Mouse (Mus musculus): ENCODE measurements around the gene Setd5. TPM values are rescaled to one million over a fixed set of nuclear protein-coding genes. Genes with fewer than 3 reads are reported as not detected.

Gene Setd5
- polyA plus RNA-seq, 1 experiment from 2014 or later = 66.3 TPM

- 56% methylated on average over 9 of the region's 9 CpGs for WGBS
- Histone ChIP-seq H3K36me3 (ENCODE audit: control insufficient read depth, insufficient read depth, low read length) (no peaks in the 10 kb centered on the region), H3K9ac (ENCODE audit: low read length) (no peak overlapping the region), H3K4me2 (ENCODE audit: low read depth, low read length) (no peak overlapping the region), H3K27ac (ENCODE audit: low read length) (no peak overlapping the region), H3K4me3 (replicated peaks; ENCODE audit: low read length) (no peak overlapping the region), H3K4me1 (ENCODE audit: control insufficient read depth, insufficient read depth, low read length) (no peaks in the 10 kb centered on the region), H3K27me3 (ENCODE audit: control insufficient read depth, insufficient read depth, low read length) (no peaks in the 10 kb centered on the region), H3K9me3 (replicated peaks; ENCODE audit: control insufficient read depth, low read length) (no peaks in the 10 kb centered on the region)
- no peak for ATAC-seq (ENCODE audit: insufficient read depth, low FRiP score)
Observed at GRCm38 (mm10) chr6:113184163-113184562, 107.0 kb downstream of the Setd5 start.

GRCm38 (mm10) chr6:113184866-113185525, 107.8 kb downstream of the Setd5 start:
- WGBS = 71% methylated on average over 21 of the region's 21 CpGs

GRCm38 (mm10) chr6:113193765-113194460, 116.7 kb downstream of the Setd5 start:
- Histone ChIP-seq H3K4me3 (replicated peaks; ENCODE audit: low read length) (peak overlapping the region; percentile 47; the same call in 1 of the 2 replicates), H3K9me3 (replicated peaks; ENCODE audit: control insufficient read depth, low read length) (no peaks in the 10 kb centered on the region), H3K4me1 (ENCODE audit: control insufficient read depth, insufficient read depth, low read length) (peaks cover 7% of the 10 kb centered on the region), H3K36me3 (ENCODE audit: control insufficient read depth, insufficient read depth, low read length) (no peaks in the 10 kb centered on the region), H3K9ac (ENCODE audit: low read length) (no peak overlapping the region), H3K27me3 (ENCODE audit: control insufficient read depth, insufficient read depth, low read length) (peaks cover 40% of the 10 kb centered on the region), H3K27ac (ENCODE audit: low read length) (no peak overlapping the region), H3K4me2 (ENCODE audit: low read depth, low read length) (peak overlapping the region; percentile 67; the same call in 1 of the 2 replicates)
- no peak for ATAC-seq (ENCODE audit: insufficient read depth, low FRiP score)
- 3% methylated on average over 46 of the region's 46 CpGs for WGBS

More at GRCm38 (mm10) chr6:113184866-113185525, 107.8 kb downstream of the Setd5 start:
- no peak for ATAC-seq (ENCODE audit: insufficient read depth, low FRiP score)
- H3K4me1 ChIP-seq (ENCODE audit: control insufficient read depth, insufficient read depth, low read length) = no peaks in the 10 kb centered on the region
- no peaks in the 10 kb centered on the region for H3K36me3 ChIP-seq (ENCODE audit: control insufficient read depth, insufficient read depth, low read length)
- no peak overlapping the region for H3K4me2 ChIP-seq (ENCODE audit: low read depth, low read length)
- H3K9ac ChIP-seq (ENCODE audit: low read length) = no peak overlapping the region
- no peaks in the 10 kb centered on the region for H3K9me3 ChIP-seq (replicated peaks; ENCODE audit: control insufficient read depth, low read length)
- H3K4me3 ChIP-seq (replicated peaks; ENCODE audit: low read length) = no peak overlapping the region
- H3K27me3 ChIP-seq (ENCODE audit: control insufficient read depth, insufficient read depth, low read length) = no peaks in the 10 kb centered on the region
- H3K27ac ChIP-seq (ENCODE audit: low read length) = no peak overlapping the region

GRCm38 (mm10) chr6:113194517-113194840, 117.3 kb downstream of the Setd5 start:
- peaks cover 7% of the 10 kb centered on the region for H3K4me1 ChIP-seq (ENCODE audit: control insufficient read depth, insufficient read depth, low read length)
- peaks cover 40% of the 10 kb centered on the region for H3K27me3 ChIP-seq (ENCODE audit: control insufficient read depth, insufficient read depth, low read length)
- peak overlapping the region; percentile 47 for H3K4me3 ChIP-seq (replicated peaks; ENCODE audit: low read length)
- H3K36me3 ChIP-seq (ENCODE audit: control insufficient read depth, insufficient read depth, low read length) = no peaks in the 10 kb centered on the region
- H3K9me3 ChIP-seq (replicated peaks; ENCODE audit: control insufficient read depth, low read length) = no peaks in the 10 kb centered on the region
- 6% methylated on average over 5 of the region's 5 CpGs for WGBS
- H3K9ac ChIP-seq (ENCODE audit: low read length) = no peak overlapping the region
- peak overlapping the region; percentile 67 for H3K4me2 ChIP-seq (ENCODE audit: low read depth, low read length)
- ATAC-seq (ENCODE audit: insufficient read depth, low FRiP score) = no peak
- no peak overlapping the region for H3K27ac ChIP-seq (ENCODE audit: low read length)

GRCm38 (mm10) chr6:113194841-113195595, 117.9 kb downstream of the Setd5 start, which contains the start of gene Lhfpl4:
Lhfpl4 (minus strand) TSS chr6:113195384.
- no peak for ATAC-seq (ENCODE audit: insufficient read depth, low FRiP score)
- Histone ChIP-seq H3K27ac (ENCODE audit: low read length) (no peak within 1 kb of the TSS), H3K9ac (ENCODE audit: low read length) (peak within 1 kb of the TSS; percentile 49; the same call in 1 of the 2 replicates), H3K27me3 (ENCODE audit: control insufficient read depth, insufficient read depth, low read length) (peaks cover 40% of the 10 kb centered on the region), H3K36me3 (ENCODE audit: control insufficient read depth, insufficient read depth, low read length) (no peaks in the 10 kb centered on the region), H3K4me2 (ENCODE audit: low read depth, low read length) (peak within 1 kb of the TSS; percentile 67), H3K4me3 (replicated peaks; ENCODE audit: low read length) (peak within 1 kb of the TSS; percentile 47), H3K4me1 (ENCODE audit: control insufficient read depth, insufficient read depth, low read length) (peaks cover 7% of the 10 kb centered on the region), H3K9me3 (replicated peaks; ENCODE audit: control insufficient read depth, low read length) (no peaks in the 10 kb centered on the region)
- under 1% methylated on average over 55 of the region's 66 CpGs for WGBS

- H3K27me3 ChIP-seq (ENCODE audit: control insufficient read depth, insufficient read depth, low read length) = peaks cover 40% of the 10 kb centered on the region
- 16% methylated on average over 9 of the region's 9 CpGs for WGBS
- H3K36me3 ChIP-seq (ENCODE audit: control insufficient read depth, insufficient read depth, low read length) = no peaks in the 10 kb centered on the region
- no peak overlapping the region for H3K9ac ChIP-seq (ENCODE audit: low read length)
- H3K4me3 ChIP-seq (replicated peaks; ENCODE audit: low read length) = peak overlapping the region; percentile 47
- no peak for ATAC-seq (ENCODE audit: insufficient read depth, low FRiP score)
- H3K9me3 ChIP-seq (replicated peaks; ENCODE audit: control insufficient read depth, low read length) = no peaks in the 10 kb centered on the region
- peaks cover 7% of the 10 kb centered on the region for H3K4me1 ChIP-seq (ENCODE audit: control insufficient read depth, insufficient read depth, low read length)
- H3K4me2 ChIP-seq (ENCODE audit: low read depth, low read length) = peak overlapping the region; percentile 67
- no peak overlapping the region for H3K27ac ChIP-seq (ENCODE audit: low read length)
Observed at GRCm38 (mm10) chr6:113195596-113195992, 118.4 kb downstream of the Setd5 start.

Other genes starting within 250 kb of the Setd5 start
- 6.0 and 6.9 TPM in 2 replicates for gene Srgap3, start 130.1 kb upstream of the Setd5 start, polyA plus RNA-seq (2015; fragmentation: Nextera tagmentation; extraction: Ambion mirVana)
- 49.7 and 51.0 TPM in 2 replicates for gene Thumpd3, start 31.1 kb upstream of the Setd5 start, polyA plus RNA-seq (2015; fragmentation: Nextera tagmentation; extraction: Ambion mirVana)
- gene Lhfpl4, start 118.0 kb downstream of the Setd5 start, polyA plus RNA-seq (2015; fragmentation: Nextera tagmentation; extraction: Ambion mirVana) = 1.3 and 1.6 TPM in 2 replicates
- gene Mtmr14, start 160.5 kb downstream of the Setd5 start, polyA plus RNA-seq (2015; fragmentation: Nextera tagmentation; extraction: Ambion mirVana) = 25.9 and 26.2 TPM in 2 replicates
- gene Cpne9, start 204.9 kb downstream of the Setd5 start, polyA plus RNA-seq (2015; fragmentation: Nextera tagmentation; extraction: Ambion mirVana) = 0.06 TPM in 1 of 2 replicates, not detected in the other
- 12.9 and 13.6 TPM in 2 replicates for gene Brpf1, start 229.8 kb downstream of the Setd5 start, polyA plus RNA-seq (2015; fragmentation: Nextera tagmentation; extraction: Ambion mirVana)
- gene Ogg1, start 249.6 kb downstream of the Setd5 start, polyA plus RNA-seq (2015; fragmentation: Nextera tagmentation; extraction: Ambion mirVana) = 12.0 and 12.6 TPM in 2 replicates